Mouse (Mus musculus) thymus, adult 2 months (tissue): ENCODE results near the gene Dact2. TPM values are rescaled to one million over a fixed set of nuclear protein-coding genes. Genes with fewer than 3 reads are reported as not detected.

ENCODE experiments used
- DNase-seq: peaks from one replicate; pipeline ENCODE4 v3.0.0; 2021
- H3K27ac ChIP-seq: fragments of 200-500 bp; 2 replicates; pipeline ENCODE4 v1.5.1; 2012; ENCODE audit warnings: low read length, control low read depth; ENCODE audit not compliant: control insufficient read depth, insufficient read depth
- H3K27me3 ChIP-seq: fragments of 200-500 bp; 2 replicates; pipeline ENCODE4 v1.6.1; 2012; ENCODE audit warnings: mild to moderate bottlenecking, low read length, moderate library complexity, mixed read lengths; ENCODE audit not compliant: control insufficient read depth, insufficient read depth
- H3K36me3 ChIP-seq: fragments of 200-500 bp; 2 replicates; pipeline ENCODE4 v1.6.1; 2012; ENCODE audit warnings: mild to moderate bottlenecking, low read length, moderate library complexity; ENCODE audit not compliant: control insufficient read depth, insufficient read depth
- H3K4me1 ChIP-seq: fragments of 200-500 bp; replicated peaks from 2 replicates; pipeline ENCODE4 v1.6.1; 2012; ENCODE audit warnings: low read length; ENCODE audit not compliant: control insufficient read depth, insufficient read depth
- H3K4me3 ChIP-seq: fragments of 200-500 bp; 2 replicates; pipeline ENCODE4 v1.5.1; 2012; ENCODE audit warnings: mild to moderate bottlenecking, low read length, control low read depth, moderate library complexity; ENCODE audit not compliant: control insufficient read depth, insufficient read depth
- CTCF ChIP-seq: fragments of 200-500 bp; IDR thresholded peaks from 2 replicates; pipeline ENCODE4 v1.5.1; 2012; ENCODE audit warnings: mild to moderate bottlenecking, control low read depth, low read length, moderate library complexity, borderline replicate concordance; ENCODE audit not compliant: control insufficient read depth, poor library complexity, insufficient read depth; ENCODE audit errors: extremely low read depth
- POLR2A ChIP-seq: fragments of 200-500 bp; IDR thresholded peaks from 2 replicates; pipeline ENCODE4 v1.6.1; 2012; ENCODE audit warnings: mild to moderate bottlenecking, low read length, control low read depth, moderate library complexity; ENCODE audit not compliant: control insufficient read depth, poor library complexity, insufficient read depth; ENCODE audit errors: extremely low read depth
- WGBS: fragments of 180-500 bp; shearing (Covaris S2); methylation state at CpG from one replicate; pipeline ENCODE4 v1.1.7; 2018; 5-methylcytosine and 5-hydroxymethylcytosine counted together
- polyA plus RNA-seq: library from polyadenylated mRNA; depleted of rRNA; stranded (reverse); fragments of >200 nt; gene quantifications from 2 replicates; pipeline ENCODE4 v1.2.3, GENCODE M21; 2012; rRNA removed

Dact2 gene
- polyA plus RNA-seq, 1 experiment = 45.8 TPM

DNA sequence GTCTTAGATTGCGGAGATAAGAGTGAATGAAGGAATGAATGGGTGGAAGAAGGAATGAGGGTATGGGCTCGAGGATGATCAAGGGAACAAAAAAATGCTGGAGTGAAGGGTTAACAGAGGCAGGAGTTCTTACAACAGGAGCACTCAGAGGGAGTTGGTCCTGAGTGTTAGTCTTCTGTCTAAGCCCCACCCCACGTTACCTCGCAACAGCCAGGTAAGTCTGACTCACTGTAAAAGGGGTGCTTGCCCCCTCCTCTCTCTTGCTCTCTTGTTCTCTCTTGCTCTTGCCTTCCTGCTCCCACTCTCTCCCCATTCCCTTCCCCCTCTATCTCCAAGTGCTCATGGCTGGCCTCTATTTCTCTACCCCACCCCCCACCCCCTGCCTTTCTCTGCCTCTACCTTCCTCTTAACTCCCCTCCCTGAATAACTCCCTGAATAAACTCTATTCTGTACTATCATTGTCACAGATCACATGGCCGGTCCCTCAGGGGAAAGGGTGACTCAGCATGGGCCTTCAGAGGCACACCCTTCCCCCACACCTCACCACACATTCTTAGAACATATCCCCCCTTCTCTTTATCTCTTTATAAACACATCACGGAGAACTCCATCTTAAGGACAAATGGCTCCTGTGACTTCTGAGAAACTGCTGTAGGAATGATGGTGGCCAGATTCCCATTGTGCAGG, 37.2 kb downstream of the Dact2 start:
- no peak for DNase-seq

DNA sequence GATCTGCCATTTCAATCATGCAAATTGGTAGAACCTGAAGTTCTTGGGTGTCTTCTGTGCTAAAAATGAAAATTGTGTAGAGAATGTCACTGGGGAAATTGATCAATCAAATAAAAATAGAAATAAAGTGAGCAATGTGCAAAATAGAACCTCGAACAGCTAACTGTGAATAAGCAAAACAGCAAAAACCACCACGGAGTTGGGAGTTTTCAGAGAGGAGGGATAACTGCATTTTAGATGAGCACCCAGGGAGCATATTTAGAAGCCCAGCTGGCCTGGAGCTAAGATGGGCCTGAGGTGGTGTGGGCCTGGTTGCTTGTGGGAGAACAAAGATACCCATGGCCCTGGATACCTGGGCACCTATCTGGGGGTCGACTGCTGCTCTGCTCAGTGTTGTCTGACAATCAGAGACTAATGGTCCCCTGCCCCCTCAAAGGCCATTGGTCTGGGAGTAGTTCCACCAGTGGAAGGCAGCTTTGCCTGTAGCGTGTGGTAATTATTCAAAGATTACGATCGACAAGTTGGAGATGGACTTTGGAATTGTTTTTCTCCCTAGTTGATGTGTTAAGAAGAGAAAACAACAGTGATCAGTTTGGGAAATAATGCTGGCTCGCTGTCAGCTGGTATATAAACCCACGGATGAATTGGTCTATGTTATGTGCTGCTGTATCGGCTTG, 38.0 kb downstream of the Dact2 start:
- Histone ChIP-seq H3K4me3 (no peak overlapping the region), H3K27ac (no peak overlapping the region), H3K36me3 (no peaks in the 10 kb centered on the region), H3K27me3 (no peaks in the 10 kb centered on the region), H3K4me1 (no peaks in the 10 kb centered on the region)
- no peak for TF ChIP-seq CTCF
- TF ChIP-seq POLR2A = no peak
- no peak for DNase-seq
- 74% methylated on average over 9 of the region's 9 CpGs for WGBS

More for the DNA sequence above, 37.2 kb downstream of the Dact2 start:
- Histone ChIP-seq H3K36me3 (no peaks in the 10 kb centered on the region), H3K27ac (no peak overlapping the region), H3K4me1 (no peaks in the 10 kb centered on the region), H3K4me3 (no peak overlapping the region), H3K27me3 (no peaks in the 10 kb centered on the region)
- 55% methylated on average over 6 of the region's 6 CpGs for WGBS
- no peak for TF ChIP-seq POLR2A
- TF ChIP-seq CTCF = no peak

DNA sequence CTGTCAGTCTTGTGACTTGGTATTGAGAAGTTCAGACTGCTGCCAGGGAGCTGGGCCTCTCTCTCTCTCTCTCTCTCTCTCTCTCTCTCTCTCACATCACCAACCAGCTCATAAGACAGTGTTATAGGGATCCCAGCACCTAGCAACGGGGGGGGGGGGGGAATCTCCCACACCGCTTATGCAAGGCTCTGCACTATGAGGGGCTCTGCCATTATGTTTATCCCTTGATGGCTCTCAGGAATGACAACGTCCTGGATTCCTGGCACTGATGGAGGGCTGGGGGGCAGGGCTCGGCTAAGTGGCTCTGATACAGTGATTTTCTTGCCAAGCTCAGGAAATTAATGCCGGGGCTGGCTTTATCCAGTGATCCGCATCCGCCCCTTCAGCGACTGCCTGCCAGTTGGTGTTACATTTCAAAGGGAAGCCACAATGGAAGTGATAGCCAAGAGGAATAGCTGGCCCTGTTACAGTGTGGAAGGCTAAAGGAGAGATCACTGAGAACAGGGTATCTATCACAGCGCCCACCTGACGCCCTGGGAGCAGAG, 38.7 kb downstream of the Dact2 start:
- no peak overlapping the region for H3K27ac ChIP-seq
- DNase-seq = no peak

GRCm38 (mm10) chr17:14160846-14161245, 43.3 kb downstream of the Dact2 start:
- no peak for TF ChIP-seq POLR2A
- no peak for TF ChIP-seq CTCF

More for the DNA sequence above, 38.7 kb downstream of the Dact2 start:
- H3K36me3 ChIP-seq = no peaks in the 10 kb centered on the region
- no peaks in the 10 kb centered on the region for H3K27me3 ChIP-seq
- no peak for TF ChIP-seq CTCF
- no peak for TF ChIP-seq POLR2A
- no peaks in the 10 kb centered on the region for H3K4me1 ChIP-seq
- H3K4me3 ChIP-seq = no peak overlapping the region
- 35% methylated on average over 10 of the region's 10 CpGs for WGBS

GRCm38 (mm10) chr17:14157779-14158195, 46.3 kb downstream of the Dact2 start:
- Histone ChIP-seq H3K27ac (no peak overlapping the region), H3K4me3 (no peak overlapping the region), H3K36me3 (no peaks in the 10 kb centered on the region), H3K4me1 (no peaks in the 10 kb centered on the region), H3K27me3 (no peaks in the 10 kb centered on the region)
- WGBS = 78% methylated on average over 7 of the region's 7 CpGs
- TF ChIP-seq CTCF (no peak), POLR2A (no peak)
- DNase-seq = no peak

More at GRCm38 (mm10) chr17:14160846-14161245, 43.3 kb downstream of the Dact2 start:
- Histone ChIP-seq H3K4me1 (no peaks in the 10 kb centered on the region), H3K4me3 (no peak overlapping the region), H3K27ac (no peak overlapping the region), H3K27me3 (no peaks in the 10 kb centered on the region), H3K36me3 (no peaks in the 10 kb centered on the region)
- WGBS = 88% methylated on average over 3 of the region's 3 CpGs
- DNase-seq = no peak

Other genes with a start within 250 kb of the Dact2 start
- not detected in 2 replicates for gene Gm7356, start 200.6 kb downstream of the Dact2 start, polyA plus RNA-seq
- not detected in 2 replicates for gene Gm7358, start 144.8 kb downstream of the Dact2 start, polyA plus RNA-seq
- 15.6 and 17.8 TPM in 2 replicates for gene Smoc2, start 75.2 kb upstream of the Dact2 start, polyA plus RNA-seq